Mouse (Mus musculus) layer of hippocampus, adult 11-12 months (tissue): ENCODE results near the gene Zkscan17.
A peak's percentile ranks its signal among the peaks of the same experiment; 100 is the strongest.
"Not testable (repeated sequence)": the region's sequence is repeated elsewhere in the genome, so short reads cannot be mapped to it uniquely, and the experiment has no call there.

Experiments
- DNase-seq: peaks from one replicate; pipeline ENCODE4 v3.0.0; 2022; ENCODE audit warnings: low spot score

Zkscan17 gene

DNA sequence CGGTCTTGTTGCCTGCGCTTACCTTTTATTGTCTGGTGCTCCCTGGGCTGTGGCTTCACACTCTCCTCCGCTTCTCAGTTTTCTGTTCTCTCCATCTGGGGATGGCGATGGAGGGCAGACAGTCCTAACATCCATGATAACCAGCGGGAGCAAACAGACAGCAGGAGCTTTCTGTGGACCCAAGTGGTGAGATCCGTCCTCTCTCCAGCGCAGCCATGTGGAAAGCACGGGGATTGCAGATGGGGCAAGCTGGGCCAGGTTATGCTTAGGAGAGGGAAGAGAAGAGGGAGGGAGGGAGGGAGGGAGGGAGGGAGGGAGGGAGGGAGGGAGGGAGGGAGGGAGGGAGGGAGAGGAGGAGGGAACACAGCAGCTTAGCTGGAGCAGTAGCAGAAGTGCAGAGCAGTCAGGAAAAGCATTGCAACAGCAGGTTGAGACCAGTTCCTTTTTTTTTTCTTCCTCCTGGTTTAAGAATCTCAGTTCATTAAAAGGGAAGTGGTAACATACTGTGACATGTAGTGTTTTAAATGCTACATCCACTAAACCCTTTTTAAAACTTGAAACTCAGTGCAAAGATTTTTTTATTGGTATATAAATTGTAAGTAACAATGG, at the start of gene Zkscan17:
Gene Zkscan17, minus strand, starts transcription at position 280 of the 609 bp plus-strand sequence.
- DNase-seq, result no peak

DNA sequence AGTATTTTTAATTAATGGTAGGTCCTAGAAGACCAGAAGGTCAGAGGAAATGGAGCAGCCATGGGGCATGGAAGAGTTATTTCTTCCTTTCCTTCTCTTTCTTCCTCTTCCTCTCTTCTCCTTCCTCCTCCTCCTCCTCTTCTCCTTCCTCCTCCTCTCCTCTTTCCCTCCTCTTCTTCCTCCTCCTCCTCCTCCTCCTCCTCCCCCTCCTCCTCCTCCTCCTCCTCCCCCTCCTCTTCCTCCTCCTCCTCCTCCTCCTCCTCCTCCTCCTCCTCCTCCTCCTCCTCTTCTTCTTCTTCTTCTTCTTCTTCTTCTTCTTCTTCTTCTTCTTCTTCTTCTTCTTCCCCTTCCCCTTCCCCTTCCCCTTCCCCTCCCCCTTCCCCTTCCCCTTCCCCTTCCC, 49.6 kb upstream of the Zkscan17 start, which contains the start of gene Olfr222:
Gene Olfr222, minus strand, starts transcription at position 101 of the 400 bp plus-strand sequence.
- DNase-seq, result not testable (repeated sequence)

DNA sequence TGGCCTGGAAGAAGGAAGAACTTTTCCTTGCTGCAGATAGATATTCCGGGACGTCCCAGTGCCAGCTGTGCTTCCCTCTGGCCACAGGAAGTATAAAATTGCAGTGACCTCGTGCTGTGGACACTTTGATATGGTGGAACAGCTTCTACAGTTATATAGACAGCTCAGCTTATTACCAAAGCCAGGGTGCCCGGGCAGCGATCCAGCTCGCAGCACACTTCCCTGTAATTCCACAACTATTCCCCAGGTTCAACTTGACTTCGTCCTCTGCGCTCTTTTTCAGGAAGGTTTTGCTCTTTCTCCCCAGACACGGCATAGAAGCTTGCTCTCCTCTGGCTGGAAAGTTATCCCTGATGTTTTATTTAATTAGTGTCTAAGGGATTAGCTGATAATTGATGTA, 49.2 kb upstream of the Zkscan17 start:
- DNase-seq, result no peak

DNA sequence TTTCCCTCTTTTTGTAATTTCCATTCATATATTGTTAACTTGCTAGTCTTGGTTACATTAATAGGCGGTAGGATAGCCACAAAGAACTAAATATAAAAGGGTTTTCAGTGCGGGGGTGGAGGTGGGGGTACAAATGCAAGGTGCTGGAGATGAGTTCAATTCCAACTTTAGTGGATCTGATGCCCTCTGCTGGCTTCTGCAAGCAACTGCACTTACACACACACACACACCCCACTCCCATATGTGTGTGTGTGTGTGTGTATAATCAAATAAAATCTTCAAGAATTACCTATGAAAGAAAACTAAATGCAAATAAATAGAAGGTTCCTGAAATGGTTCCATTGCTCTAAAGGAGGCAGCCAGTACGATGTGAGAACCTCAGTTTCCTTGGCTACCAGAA, 42.8 kb upstream of the Zkscan17 start:
- no peak for DNase-seq

DNA sequence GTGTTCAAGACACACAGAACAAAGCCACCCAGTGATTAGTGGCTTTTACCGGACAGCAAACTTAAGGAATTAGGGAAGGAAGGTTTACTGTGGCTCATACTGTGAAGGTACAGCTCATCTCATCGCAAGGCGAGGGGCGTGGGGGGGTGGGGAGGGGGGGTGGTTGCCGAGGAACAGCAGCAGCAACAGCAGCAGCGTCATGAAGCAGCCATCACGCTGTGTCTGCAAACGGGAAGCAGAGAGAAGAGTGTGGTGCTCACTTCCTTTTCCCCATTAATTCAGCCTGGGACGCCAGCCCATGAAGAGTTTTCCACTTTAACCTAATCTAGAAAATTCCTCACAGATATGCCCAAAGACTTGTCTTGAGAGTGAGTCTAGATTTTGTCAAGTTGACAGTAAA, 36.3 kb upstream of the Zkscan17 start:
- no peak for DNase-seq

DNA sequence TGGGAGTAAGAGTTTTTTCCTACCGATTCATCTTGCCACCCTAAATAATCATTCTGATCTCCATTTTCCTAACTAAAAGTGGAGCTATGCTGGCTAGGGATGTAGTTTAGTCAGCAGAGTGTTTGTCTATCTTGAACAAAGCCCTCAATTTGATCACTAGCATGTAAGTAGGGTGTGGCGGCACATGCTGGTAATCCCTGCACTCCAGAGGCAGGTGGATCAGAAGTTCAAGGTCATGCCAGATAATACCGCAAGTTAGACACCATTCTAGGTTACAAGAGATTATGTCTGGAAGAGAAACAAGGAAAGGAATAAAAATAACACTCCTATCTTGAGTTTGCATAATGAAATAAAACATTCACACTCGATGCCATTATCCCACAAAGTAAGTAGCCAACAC, 35.8 kb upstream of the Zkscan17 start:
- DNase-seq, result no peak

DNA sequence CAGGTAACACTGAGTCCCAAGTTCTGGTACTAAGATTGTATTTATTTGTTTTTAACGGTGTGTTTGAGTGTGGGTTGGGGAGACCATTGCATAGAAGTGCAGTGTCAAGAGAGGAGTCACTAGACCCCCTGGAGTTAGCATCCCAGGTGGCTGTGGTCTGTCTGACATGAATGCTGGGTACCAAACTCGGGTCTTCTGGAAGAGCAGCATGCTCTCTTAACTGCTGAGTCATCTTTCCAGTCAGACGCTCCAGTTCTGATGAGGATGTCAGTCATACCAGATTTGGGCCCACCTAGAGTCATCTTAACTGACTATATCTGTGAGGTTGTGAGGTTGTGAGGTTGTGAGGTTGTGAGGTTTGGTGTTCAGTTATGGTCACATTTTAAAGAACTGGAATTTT, 34.4 kb upstream of the Zkscan17 start:
- no peak for DNase-seq

DNA sequence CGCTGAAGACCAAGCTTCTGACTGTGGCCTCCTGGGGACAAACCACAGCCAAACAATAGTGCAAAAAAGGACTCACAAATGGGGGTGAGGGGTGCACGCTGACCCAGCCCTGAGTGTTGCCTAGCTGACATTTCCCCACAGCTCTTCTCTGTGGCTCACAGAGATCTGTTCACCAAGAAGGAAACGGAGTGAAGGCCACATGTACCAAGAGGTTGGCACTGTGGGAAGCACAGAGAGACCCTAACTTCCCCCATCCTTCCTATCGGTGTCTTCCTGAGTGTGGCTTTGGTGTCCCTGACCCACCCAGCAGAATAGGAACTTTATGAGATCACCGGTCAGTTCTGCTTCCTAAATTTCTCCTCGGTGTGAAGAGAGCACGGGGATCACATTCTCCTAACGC, 28.0 kb upstream of the Zkscan17 start:
- DNase-seq, result no peak

DNA sequence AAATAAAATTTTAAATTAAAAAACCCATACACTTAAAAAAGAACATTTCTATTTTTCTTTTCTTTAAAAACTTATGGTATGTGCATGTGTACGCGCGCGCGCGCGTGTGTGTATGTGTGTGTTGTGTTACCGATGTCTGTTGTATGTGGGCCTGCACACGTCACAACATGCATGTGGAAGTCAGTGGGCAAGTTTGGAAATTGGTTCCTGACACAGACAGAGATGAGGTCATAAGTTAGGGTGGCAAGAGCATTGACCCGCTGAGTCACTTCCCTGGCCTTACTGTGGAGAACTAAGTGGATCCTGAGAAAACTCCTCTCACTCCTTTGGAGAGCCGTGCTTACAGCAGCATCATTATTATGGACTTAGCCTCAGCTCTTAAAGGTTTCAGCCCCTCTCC, 27.6 kb upstream of the Zkscan17 start:
- no peak for DNase-seq

DNA sequence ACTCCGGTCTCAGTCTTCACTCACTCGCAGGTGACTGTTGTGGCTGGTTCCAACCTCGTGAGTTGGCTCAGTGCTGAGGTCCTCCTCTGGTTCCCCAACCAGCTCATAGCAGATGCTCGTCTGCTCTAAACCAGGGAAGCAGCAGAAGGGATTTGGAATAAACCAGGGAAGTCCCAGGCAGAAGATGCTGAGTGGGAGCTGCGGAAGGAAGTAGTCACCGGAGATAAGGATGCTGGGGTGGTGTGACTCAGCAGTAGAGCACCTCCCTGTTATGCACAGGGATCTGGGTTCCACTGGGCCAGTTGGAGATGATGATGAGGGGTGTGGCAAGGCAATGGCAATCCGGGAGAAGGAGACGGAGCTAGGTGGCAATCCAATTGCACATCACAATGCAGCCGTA, 17.5 kb upstream of the Zkscan17 start:
- DNase-seq, result no peak

DNA sequence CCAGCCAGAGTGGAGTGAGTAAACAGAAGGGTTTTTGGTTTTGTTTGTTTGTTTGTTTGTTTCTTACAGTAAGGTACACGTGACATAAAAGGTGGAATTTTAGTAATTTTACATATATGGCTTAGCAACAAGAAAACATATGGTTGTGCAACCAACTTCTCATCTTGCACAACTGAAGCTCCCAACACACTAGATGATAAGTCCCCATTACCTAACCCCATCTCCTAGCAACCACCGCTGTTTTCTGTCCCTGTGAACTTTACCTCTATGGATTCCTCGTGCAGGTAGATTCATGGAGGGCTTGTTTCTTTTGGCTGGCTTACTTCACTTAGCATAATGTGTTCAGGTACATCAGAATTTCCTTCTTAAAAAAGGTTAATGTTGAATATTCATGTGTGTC, 16.8 kb upstream of the Zkscan17 start:
- DNase-seq, result no peak

DNA sequence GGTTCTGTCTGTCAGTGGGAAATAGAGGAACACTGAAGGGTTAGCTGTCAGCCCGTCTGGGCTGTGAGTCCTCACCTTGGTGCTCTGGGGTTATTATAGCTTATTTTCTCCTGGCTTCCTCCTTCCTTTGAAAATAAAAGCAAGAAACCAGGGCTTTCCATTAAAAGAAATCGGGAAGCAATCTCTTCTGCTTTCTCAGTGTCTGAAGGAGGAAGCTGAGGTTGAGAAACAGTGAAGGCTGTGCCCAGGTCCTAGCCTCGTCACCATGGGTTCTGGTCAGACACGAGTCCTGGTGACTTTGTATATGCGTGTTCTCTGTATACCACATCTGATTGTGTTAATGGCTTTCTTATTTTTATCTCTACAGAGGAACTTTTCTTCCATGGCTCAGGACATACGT, 15.9 kb upstream of the Zkscan17 start:
- DNase-seq, result no peak

DNA sequence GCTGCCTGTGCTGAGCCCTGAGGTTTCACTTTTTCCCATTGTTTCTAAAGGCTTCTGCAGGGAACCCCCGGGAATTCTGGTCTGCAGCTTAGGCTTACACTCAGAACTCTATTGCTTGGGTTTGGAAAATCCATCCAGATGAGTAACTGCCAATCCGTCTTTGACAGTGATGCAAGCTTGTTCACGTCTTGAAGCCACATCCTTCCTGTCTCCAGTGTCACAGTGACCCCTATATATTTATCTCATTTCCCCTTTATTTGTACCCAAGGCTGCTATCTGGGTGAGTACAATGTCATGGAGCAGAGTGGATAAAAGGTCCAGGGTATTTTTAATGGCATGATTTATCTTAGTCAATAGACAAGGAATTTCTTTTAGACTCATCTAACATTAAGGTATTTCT, 14.8 kb upstream of the Zkscan17 start, which contains the start of gene Nlrp3:
Gene Nlrp3, plus strand, starts transcription at position 245 of the 400 bp plus-strand sequence.
- DNase-seq, result no peak

DNA sequence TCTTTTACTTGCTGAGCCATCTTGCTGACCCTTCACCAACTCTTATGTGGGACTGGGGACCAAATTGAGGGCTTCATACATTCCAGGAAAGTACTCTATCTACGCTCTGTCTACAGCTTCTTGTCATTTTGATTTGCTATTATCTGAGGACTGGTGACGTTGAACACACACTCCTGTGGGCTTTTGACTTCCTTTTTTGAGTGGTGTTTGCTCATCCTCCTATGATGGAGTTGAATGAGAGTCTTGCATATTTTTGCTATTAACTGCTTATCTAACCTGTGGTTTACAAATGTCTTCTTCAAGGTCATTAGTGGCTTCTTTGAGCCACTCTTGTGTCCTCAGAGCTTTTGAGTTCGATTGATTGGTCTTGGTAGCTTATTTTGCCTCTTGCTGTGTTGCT, 13.6 kb upstream of the Zkscan17 start:
- no peak for DNase-seq

DNA sequence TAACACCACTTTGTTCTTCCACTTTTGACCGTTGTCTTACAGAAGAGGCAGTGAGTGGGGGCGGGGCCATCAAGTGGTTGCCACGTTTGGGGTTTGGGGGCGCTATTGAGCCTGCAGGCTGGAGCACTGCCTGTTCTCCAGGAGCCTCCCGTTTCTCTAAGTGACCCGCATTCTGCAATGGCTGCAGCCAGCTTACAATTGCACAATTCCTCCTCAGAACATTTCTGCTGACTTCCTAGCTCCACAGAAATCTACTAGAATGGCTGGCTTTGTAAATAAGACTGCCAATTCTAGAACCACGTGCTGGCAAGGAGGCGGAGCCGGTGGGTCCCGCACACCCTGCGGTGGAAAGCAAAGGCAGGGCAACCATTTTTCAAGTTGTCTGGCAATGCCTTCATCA, 11.8 kb upstream of the Zkscan17 start:
- peak; percentile 75 for DNase-seq

DNA sequence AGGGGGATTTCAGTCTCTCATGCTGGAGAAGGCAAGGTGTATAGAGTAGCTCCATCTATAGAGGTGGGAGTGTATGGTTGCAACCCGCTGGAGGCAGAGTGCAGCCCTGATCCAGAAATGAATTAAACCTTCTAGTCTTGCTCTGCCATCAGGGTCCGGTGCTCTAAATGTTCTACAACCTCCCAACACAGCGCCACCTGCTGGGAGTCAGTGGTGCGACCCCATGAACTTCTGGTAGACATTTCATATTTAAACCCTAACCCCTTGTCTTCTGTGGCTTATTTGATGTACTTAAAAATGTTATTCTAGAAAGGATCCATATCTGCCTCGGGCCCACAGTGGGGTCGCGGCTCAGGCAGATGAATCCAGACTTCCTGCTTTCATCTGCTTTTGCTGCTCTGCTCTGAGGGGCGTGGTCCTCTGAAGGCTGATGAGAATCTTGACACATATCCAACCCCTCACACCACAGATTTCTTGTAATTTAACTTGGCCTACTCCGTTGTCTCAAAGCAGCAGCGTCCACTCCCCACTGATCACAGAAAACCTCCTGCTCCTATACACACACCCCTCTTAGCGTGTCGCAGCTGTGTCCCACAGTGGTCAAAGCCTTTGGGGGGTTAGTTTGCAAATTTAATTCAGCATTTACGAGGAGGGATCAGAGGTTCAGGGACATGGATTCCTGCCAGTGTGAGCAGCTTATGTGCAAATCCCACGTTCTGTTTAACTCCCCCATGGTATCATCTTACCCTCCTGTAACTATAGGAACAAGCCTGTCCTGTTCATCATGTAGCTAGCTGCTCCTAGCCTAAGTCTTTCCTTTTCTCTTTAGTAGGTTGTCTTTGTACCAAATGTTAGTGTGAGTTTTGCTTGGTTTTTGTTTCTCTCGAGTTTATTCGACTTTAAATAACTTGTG, 10.9 kb upstream of the Zkscan17 start:
- no peak for DNase-seq

DNA sequence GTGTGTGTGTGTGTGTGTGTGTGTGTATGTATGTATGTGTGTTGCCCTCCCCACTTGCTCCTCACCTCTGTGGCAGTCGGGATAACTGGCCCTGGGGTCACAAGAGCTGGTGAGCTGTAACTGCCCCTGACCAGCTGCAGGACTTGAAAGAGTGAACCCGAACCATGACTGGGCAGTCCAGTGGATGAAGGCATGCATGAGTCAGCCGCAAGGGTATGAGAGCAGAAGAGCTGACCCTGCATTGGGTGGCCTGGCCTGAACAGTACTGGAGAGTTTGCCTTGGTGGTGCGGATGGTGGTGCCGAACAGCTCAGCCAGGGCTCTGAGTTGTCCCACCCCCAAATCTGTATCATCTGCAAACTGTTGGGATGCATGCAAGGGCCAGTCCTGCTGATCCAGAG, 5.0 kb upstream of the Zkscan17 start:
- DNase-seq, result no peak

DNA sequence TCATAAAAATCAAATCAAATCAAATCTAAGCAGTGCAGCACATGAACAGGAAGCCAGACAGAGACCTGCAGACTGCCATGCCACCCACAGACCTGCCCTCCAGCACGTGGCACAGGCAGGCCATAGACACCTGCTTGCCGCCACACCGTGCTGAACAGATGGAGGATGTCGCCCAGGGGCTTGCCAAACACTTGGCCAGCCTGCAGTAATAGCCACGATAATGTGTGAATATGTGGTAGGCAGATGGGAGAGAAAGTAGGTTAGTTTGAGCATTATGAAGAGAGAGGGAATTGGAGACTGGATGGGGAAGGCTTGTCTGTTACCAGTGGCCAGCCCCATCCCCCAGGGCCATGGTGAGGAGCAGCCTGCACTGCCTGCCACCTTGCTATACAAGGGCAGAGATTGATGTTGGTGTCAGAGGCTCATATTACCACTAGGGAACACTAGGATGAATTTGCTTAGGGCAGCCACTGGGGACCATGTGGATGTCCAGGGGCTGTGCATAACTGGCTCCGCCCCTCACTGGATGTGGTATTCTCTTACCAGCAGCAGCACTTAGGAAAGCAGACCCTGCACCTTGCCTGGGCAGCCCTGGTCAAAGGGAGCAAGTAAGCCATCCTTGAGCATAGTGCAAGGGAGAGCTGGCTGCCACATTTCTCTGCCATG, 4.5 kb upstream of the Zkscan17 start:
- DNase-seq, result no peak

DNA sequence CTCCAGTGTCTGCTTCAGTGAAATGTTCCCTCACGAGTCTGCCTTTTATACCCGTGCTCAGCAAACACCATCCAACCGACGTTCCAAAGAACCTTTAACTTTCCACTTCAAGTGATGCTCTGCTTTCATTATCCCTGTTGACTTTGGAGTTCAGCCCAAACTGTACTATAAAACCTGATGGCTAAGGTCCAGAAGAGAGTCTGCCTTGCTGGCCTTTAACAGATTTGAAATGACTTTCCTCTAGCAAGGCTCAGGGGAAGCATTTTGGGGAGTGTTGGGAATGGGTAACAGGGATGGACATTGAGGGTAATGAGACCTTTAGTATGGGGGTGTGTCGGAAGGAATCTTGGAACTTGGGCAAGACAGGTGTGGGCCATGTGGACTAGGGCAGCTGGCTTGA, 3.7 kb upstream of the Zkscan17 start:
- DNase-seq, result no peak

DNA sequence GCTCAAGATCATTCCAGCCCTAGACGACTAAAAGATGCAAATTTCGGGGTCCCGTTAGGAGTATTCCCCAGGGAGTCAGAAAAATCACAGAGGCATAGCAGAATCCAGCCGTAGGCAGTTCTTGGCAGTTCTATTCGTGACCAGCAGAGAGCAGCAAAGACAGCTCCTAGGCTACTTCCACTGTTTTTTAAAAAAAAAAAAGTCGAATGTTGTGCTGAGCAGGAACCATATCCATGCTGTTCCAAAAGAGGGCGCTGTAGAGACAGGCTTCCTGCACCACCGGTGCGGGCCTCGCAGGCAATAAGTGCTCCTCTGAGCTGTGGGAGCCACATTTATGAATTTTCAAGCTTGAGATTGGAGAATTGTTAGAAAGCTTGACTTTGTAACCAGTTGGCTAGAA, 1.3 kb downstream of the Zkscan17 start:
- DNase-seq, result peak; percentile 89

DNA sequence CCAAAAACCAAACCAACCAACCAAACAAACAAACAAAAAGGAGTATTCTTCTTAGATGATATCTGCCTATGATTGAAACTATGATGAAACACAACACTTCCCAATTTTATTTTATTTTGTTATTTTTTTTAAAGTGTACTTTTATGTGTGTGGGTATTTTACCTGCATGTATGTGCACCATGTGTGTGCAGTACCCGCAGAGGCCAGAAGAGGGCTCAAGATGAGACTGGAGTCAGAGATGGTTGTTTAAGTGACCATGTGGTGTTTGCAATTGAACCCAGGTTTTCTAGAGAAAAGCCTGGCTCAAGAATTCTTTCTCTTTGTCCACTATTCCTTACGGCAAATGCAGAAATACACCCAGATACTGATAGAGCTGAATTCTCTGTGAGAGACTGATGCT, 2.4 kb downstream of the Zkscan17 start:
- DNase-seq, result no peak

DNA sequence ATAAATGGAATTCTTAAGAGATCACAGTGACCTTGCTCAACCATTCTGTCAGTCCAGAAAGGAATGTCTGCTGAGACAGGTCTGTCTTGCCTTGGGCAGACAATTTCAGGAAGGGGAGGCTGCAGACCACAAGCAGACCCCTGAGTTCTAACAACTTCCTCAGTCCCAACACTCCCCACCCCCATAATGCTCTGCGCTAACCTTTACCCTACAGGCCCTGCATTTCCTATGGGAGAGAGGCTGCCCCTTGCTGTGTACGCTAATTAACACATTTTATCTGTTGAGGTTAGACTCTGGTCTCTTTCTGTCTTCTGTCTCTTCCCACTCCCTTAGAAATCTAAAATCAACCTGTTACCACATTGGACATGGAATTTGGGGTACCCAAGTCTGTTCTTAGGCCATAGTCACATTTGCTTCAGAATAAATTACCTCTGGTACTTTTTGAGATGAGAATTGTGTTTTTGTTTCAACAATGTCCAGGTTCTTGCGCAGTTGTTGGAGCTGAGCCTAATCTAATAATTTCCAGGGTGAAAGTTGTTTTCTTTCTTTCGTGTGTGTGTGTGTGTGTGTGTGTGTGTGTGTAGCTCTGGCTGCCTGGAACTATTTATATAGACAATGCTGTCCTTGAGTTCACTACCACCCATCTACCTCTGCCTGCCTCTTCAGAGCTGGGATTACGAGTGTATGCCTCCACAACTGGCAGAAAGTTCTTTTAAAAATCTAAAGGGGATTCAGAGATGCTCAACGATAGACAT, 6.6 kb downstream of the Zkscan17 start:
- DNase-seq, result no peak
